ENCODE assay signal across 20 mouse cellular contexts in genomic region chr4:134928464-134928836, GRCm38 (mm10). TPM values are rescaled to one million over a fixed set of nuclear protein-coding genes. Genes with fewer than 3 reads are reported as not detected.
DNase-seq lines count a peak whose midpoint lies in the region; ATAC-seq and TF ChIP-seq lines count a peak whose summit lies in the region.
"Had no signal": no experiment of that assay in that cellular context is flagged by ENCODE, and none has a peak within 500 bp of the region (broad histone marks: within the 10 kb centered on the region; RNA-seq: fewer than 3 reads in every experiment).

No protein-coding gene starts in this region.

- no peak for TF ChIP-seq POLR2A in heart, adult 2 months (IDR thresholded peaks at IDR 0.05; ENCODE audit: insufficient read depth, low read depth, low read length)
- 0 out of 2 replicates have a peak, but pooled peaks have one; percentile 2 for TF ChIP-seq POLR2A in CH12.LX (IDR thresholded peaks at IDR 0.05; ENCODE audit: low read depth, low read length)

- no peak for DNase-seq in heart, adult 2 months
- DNase-seq in heart, postnatal 14 days: no peak
- DNase-seq in CH12.LX (ENCODE audit: extremely low read depth): no peak
- DNase-seq in liver, postnatal 0 days: no peak
- DNase-seq in layer of hippocampus, postnatal 10 days (ENCODE audit: low spot score in 2 of 2): no peak
- DNase-seq in forebrain, embryonic 11.5 days (ENCODE audit: low spot score): no peak
- no peak for DNase-seq in thymus, postnatal 0 days (ENCODE audit: low spot score)
- DNase-seq: adrenal gland, postnatal 14 days; cerebellum, adult 18-20 months; cerebellum, adult 9-11 months; gastrocnemius, postnatal 14 days had no signal

- TF ChIP-seq EP300 in heart, adult 2 months (IDR thresholded peaks at IDR 0.05; ENCODE audit: insufficient read depth, low read depth, low read length): 0 out of 2 replicates have a peak, but pooled peaks have one; percentile 6
- no peak for TF ChIP-seq EP300 in CH12.LX (IDR thresholded peaks at IDR 0.05; ENCODE audit: low read length)
- no peak for TF ChIP-seq EP300 in liver, postnatal 0 days (IDR thresholded peaks at IDR 0.05; ENCODE audit: low read depth)

- peaks cover 42% of the 10 kb centered on the region for H3K36me3 ChIP-seq in heart, adult 2 months (ENCODE audit: control insufficient read depth, insufficient read depth, low read length)
- H3K36me3 ChIP-seq in CH12.LX (replicated peaks in 1 of 2; ENCODE audit: control insufficient read depth in 1 of 2, insufficient read depth in 1 of 2, low read length in 1 of 2): peaks cover 49 to 69% of the 10 kb centered on the region in 2 experiments
- H3K36me3 ChIP-seq in liver, embryonic 12.5 days: peaks cover 75% of the 10 kb centered on the region
- H3K36me3 ChIP-seq in liver, postnatal 0 days (replicated peaks; ENCODE audit: insufficient read depth, low read length): peaks cover 60% of the 10 kb centered on the region
- H3K36me3 ChIP-seq in forebrain, embryonic 11.5 days (ENCODE audit: control insufficient read depth, insufficient read depth, low read length): peaks cover 11% of the 10 kb centered on the region

- dilution Hi-C loops in CH12.LX (cut with MboI; ENCODE audit: extremely low pct_ligation_motif_present, extremely low pct_unique_long_range_greater_than_20kb, low sequenced_read_pairs): no loop called here

- no peak overlapping the region for H3K27ac ChIP-seq in heart, adult 2 months
- H3K27ac ChIP-seq in CH12.LX (ENCODE audit: insufficient read depth, low read depth): no peak overlapping the region
- peak overlapping the region; percentile 23; the same call in 1 of the 2 replicates for H3K27ac ChIP-seq in liver, embryonic 12.5 days
- H3K27ac ChIP-seq in liver, postnatal 0 days (ENCODE audit: low read depth): peak overlapping the region; percentile 52; the same call in 1 of the 2 replicates
- H3K27ac ChIP-seq in forebrain, embryonic 11.5 days (ENCODE audit: low read depth, low read length): no peak overlapping the region
- H3K27ac ChIP-seq: embryonic facial prominence, embryonic 10.5 days; forebrain, embryonic 12.5 days; heart, embryonic 15.5 days; hindbrain, embryonic 15.5 days had no signal

- no peak overlapping the region for H3K4me2 ChIP-seq in CH12.LX (ENCODE audit: insufficient read depth, low read depth, poor library complexity, severe bottlenecking)
- H3K4me2 ChIP-seq in liver, embryonic 12.5 days: 0 out of 2 replicates have a peak overlapping the region, but pooled peaks have one; percentile 3
- H3K4me2 ChIP-seq in liver, postnatal 0 days (ENCODE audit: low read depth, low read length): no peak overlapping the region
- H3K4me2 ChIP-seq in forebrain, embryonic 11.5 days (ENCODE audit: low read depth, low read length, severe bottlenecking): no peak overlapping the region
- H3K4me2 ChIP-seq: forebrain, embryonic 12.5 days; heart, embryonic 15.5 days; hindbrain, embryonic 15.5 days had no signal

- peaks cover 3% of the 10 kb centered on the region for H3K4me1 ChIP-seq in heart, adult 2 months (ENCODE audit: control insufficient read depth, insufficient read depth, low read length)
- H3K4me1 ChIP-seq in CH12.LX (ENCODE audit: control insufficient read depth in 1 of 2, insufficient read depth in 2 of 2): peaks cover 2 to 42% of the 10 kb centered on the region in 2 experiments; a peak in 3 of 4 replicates
- peaks cover 62% of the 10 kb centered on the region for H3K4me1 ChIP-seq in liver, embryonic 12.5 days
- peaks cover 33% of the 10 kb centered on the region for H3K4me1 ChIP-seq in liver, postnatal 0 days (ENCODE audit: insufficient read depth)
- H3K4me1 ChIP-seq in forebrain, embryonic 11.5 days (replicated peaks; ENCODE audit: control insufficient read depth, insufficient read depth, low read length): peaks cover 12% of the 10 kb centered on the region

- no peaks in the 10 kb centered on the region for H3K9me3 ChIP-seq in CH12.LX (replicated peaks; ENCODE audit: low read length)
- no peaks in the 10 kb centered on the region for H3K9me3 ChIP-seq in liver, embryonic 12.5 days (replicated peaks)
- no peaks in the 10 kb centered on the region for H3K9me3 ChIP-seq in liver, postnatal 0 days (ENCODE audit: low read length)
- H3K9me3 ChIP-seq in forebrain, embryonic 11.5 days (ENCODE audit: control insufficient read depth, low read length): no peaks in the 10 kb centered on the region
- H3K9me3 ChIP-seq: embryonic facial prominence, embryonic 10.5 days; forebrain, embryonic 12.5 days; G1E; heart, embryonic 15.5 days; hindbrain, embryonic 15.5 days had no signal

- H3K4me3 ChIP-seq in heart, adult 2 months: no peak overlapping the region
- H3K4me3 ChIP-seq in CH12.LX (replicated peaks in 1 of 3; ENCODE audit: low read depth in 2 of 3, low read length in 2 of 3, poor library complexity in 1 of 3): no peak overlapping the region
- H3K4me3 ChIP-seq in liver, embryonic 12.5 days: no peak overlapping the region
- H3K4me3 ChIP-seq in liver, postnatal 0 days (ENCODE audit: low read depth, low read length): no peak overlapping the region
- no peak overlapping the region for H3K4me3 ChIP-seq in forebrain, embryonic 11.5 days (ENCODE audit: low read depth, low read length)
- H3K4me3 ChIP-seq: embryonic facial prominence, embryonic 10.5 days; forebrain, embryonic 12.5 days; heart, embryonic 15.5 days; hindbrain, embryonic 15.5 days had no signal

- TF ChIP-seq RAD21 in CH12.LX (IDR thresholded peaks at IDR 0.05; ENCODE audit: low read depth, low read length): no peak

- H3K27me3 ChIP-seq in heart, adult 2 months (ENCODE audit: control insufficient read depth, insufficient read depth, low read length): no peaks in the 10 kb centered on the region
- H3K27me3 ChIP-seq in CH12.LX (replicated peaks): no peaks in the 10 kb centered on the region
- no peaks in the 10 kb centered on the region for H3K27me3 ChIP-seq in liver, embryonic 12.5 days (replicated peaks)
- H3K27me3 ChIP-seq in liver, postnatal 0 days (ENCODE audit: insufficient read depth, low read length): no peaks in the 10 kb centered on the region
- H3K27me3 ChIP-seq in forebrain, embryonic 11.5 days (ENCODE audit: control insufficient read depth, insufficient read depth, low read length): no peaks in the 10 kb centered on the region
- H3K27me3 ChIP-seq: forebrain, embryonic 12.5 days; heart, embryonic 15.5 days; hindbrain, embryonic 15.5 days had no signal

- in situ Hi-C loops in CH12.LX (cut with MboI; ENCODE audit: low pct_ligation_motif_present, low pct_unique_long_range_greater_than_20kb, low sequenced_read_pairs): no loop called here

- no peak for ATAC-seq in liver, embryonic 12.5 days
- no peak for ATAC-seq in liver, postnatal 0 days
- ATAC-seq in forebrain, embryonic 11.5 days (replicated peaks; ENCODE audit: low FRiP score): no peak
- ATAC-seq: forebrain, embryonic 16.5 days; inflammation-experienced regulatory T-cells, adult 6 months; intestine, postnatal 0 days had no signal

- 77% methylated on average over 1 of the region's 1 CpGs for WGBS in heart, adult 2 months
- WGBS in liver, embryonic 12.5 days (ENCODE audit: insufficient replicate concordance): 82% methylated on average over 1 of the region's 1 CpGs
- 80% methylated on average over 1 of the region's 1 CpGs for WGBS in liver, postnatal 0 days (ENCODE audit: insufficient replicate concordance)
- 83% methylated on average over 1 of the region's 1 CpGs for WGBS in forebrain, embryonic 11.5 days

- H3K79me2 ChIP-seq in heart, adult 2 months (replicated peaks; ENCODE audit: control insufficient read depth, insufficient read depth, low read length): peaks cover 6% of the 10 kb centered on the region
- peaks cover 41% of the 10 kb centered on the region for H3K79me2 ChIP-seq in CH12.LX (replicated peaks; ENCODE audit: control insufficient read depth, extremely low read depth, insufficient read depth, poor library complexity, severe bottlenecking)

- intact Hi-C loops in heart, adult 2 months (cut with DNase I): loop anchor here (10.0 kb wide), 3 partner anchors 336 to 1356 kb away; partner anchors contain the start of genes Pdik1l and Zfp46
- intact Hi-C loops in heart, postnatal 14 days (cut with DNase I): no loop called here

- TF ChIP-seq CTCF in heart, adult 2 months (IDR thresholded peaks at IDR 0.05): no peak
- no peak for TF ChIP-seq CTCF in CH12.LX (conservative IDR thresholded peaks at IDR 0.05 in 1 of 2, IDR thresholded peaks at IDR 0.05 in 1 of 2; ENCODE audit: low read depth in 2 of 2, low read length in 2 of 2)
- no peak for TF ChIP-seq CTCF in liver, postnatal 0 days (IDR thresholded peaks at IDR 0.05; ENCODE audit: low read depth)

- H3K9ac ChIP-seq in heart, adult 2 months (ENCODE audit: low read depth, low read length): no peak overlapping the region
- H3K9ac ChIP-seq in CH12.LX (ENCODE audit: insufficient read depth, low read depth): no peak overlapping the region
- no peak overlapping the region for H3K9ac ChIP-seq in liver, embryonic 12.5 days
- no peak overlapping the region for H3K9ac ChIP-seq in liver, postnatal 0 days (replicated peaks)
- H3K9ac ChIP-seq in forebrain, embryonic 11.5 days (ENCODE audit: low read length): no peak overlapping the region
- H3K9ac ChIP-seq: forebrain, embryonic 12.5 days; heart, embryonic 15.5 days; hindbrain, embryonic 15.5 days had no signal

RNA-seq across cellular contexts. Expression of gene Syf2, which starts 2.2 kb away (rescaled TPM):
- 10 to 100 TPM; 48.7 to 61.1 TPM for total RNA-seq in heart, adult 2 months (2021)
- 24.9 and 34.1 TPM in 2 replicates for polyA plus RNA-seq in heart, adult 2 months (2012; rRNA removed)
- total RNA-seq in heart, postnatal 14 days (2021): 10 to 100 TPM; 45.1 to 48.7 TPM
- total RNA-seq in CH12.LX (2012; rRNA removed) (59.2 and 63.5 TPM in 2 replicates), CH12.LX (2014; rRNA removed) (77.1 and 93.8 TPM in 2 replicates)
- polyA plus RNA-seq in CH12.LX (2012; ENCODE audit: insufficient read length, low read depth): 76.1 and 89.0 TPM in 2 replicates
- 70.8 and 72.8 TPM in 2 replicates for polyA plus RNA-seq in liver, embryonic 12.5 days (2016; fragmentation: Nextera tagmentation; extraction: Ambion mirVana)
- 46.9 and 52.9 TPM in 2 replicates for polyA plus RNA-seq in liver, postnatal 0 days (2015; fragmentation: Nextera tagmentation; extraction: Ambion mirVana)
- 10 to 100 TPM; 42.1 to 45.0 TPM for total RNA-seq in layer of hippocampus, postnatal 10 days (2021)
- polyA plus RNA-seq in forebrain, embryonic 11.5 days (2014; fragmentation: Nextera tagmentation; extraction: Ambion mirVana): 59.0 and 66.7 TPM in 2 replicates
- polyA plus RNA-seq in thymus, postnatal 0 days (2015; fragmentation: Nextera tagmentation; extraction: Ambion mirVana): 171 and 176 TPM in 2 replicates

RNA-seq across cellular contexts. Expression of gene Rsrp1, which starts 5.1 kb away (rescaled TPM):
- 100 to 1,000 TPM; 137 to 175 TPM for total RNA-seq in heart, adult 2 months (2021)
- polyA plus RNA-seq in heart, adult 2 months (2012; rRNA removed): 192 TPM in 2 replicates
- total RNA-seq in heart, postnatal 14 days (2021): 100 to 1,000 TPM; 226 to 260 TPM
- 61.3 and 71.9 TPM in 2 replicates for total RNA-seq in CH12.LX (2012; rRNA removed)
- 51.2 and 62.7 TPM in 2 replicates for total RNA-seq in CH12.LX (2014; rRNA removed)
- 69.4 and 86.8 TPM in 2 replicates for polyA plus RNA-seq in CH12.LX (2012; ENCODE audit: insufficient read length, low read depth)
- 310 and 322 TPM in 2 replicates for polyA plus RNA-seq in liver, embryonic 12.5 days (2016; fragmentation: Nextera tagmentation; extraction: Ambion mirVana)
- 185 and 225 TPM in 2 replicates for polyA plus RNA-seq in liver, postnatal 0 days (2015; fragmentation: Nextera tagmentation; extraction: Ambion mirVana)
- 100 to 1,000 TPM; 245 to 279 TPM for total RNA-seq in layer of hippocampus, postnatal 10 days (2021)
- 332 and 356 TPM in 2 replicates for polyA plus RNA-seq in forebrain, embryonic 11.5 days (2014; fragmentation: Nextera tagmentation; extraction: Ambion mirVana)
- polyA plus RNA-seq in thymus, postnatal 0 days (2015; fragmentation: Nextera tagmentation; extraction: Ambion mirVana): 822 and 855 TPM in 2 replicates

RNA-seq across cellular contexts. Expression of gene Tmem50a, which starts 13.6 kb away (rescaled TPM):
- total RNA-seq in heart, adult 2 months (2021): 10 to 100 TPM; 59.3 to 69.2 TPM
- polyA plus RNA-seq in heart, adult 2 months (2012; rRNA removed): 81.8 and 106 TPM in 2 replicates
- total RNA-seq in heart, postnatal 14 days (2021): 10 to 100 TPM; 74.2 to 75.7 TPM
- total RNA-seq in CH12.LX (2012; rRNA removed) (84.8 and 95.8 TPM in 2 replicates), CH12.LX (2014; rRNA removed) (131 and 132 TPM in 2 replicates)
- 114 and 133 TPM in 2 replicates for polyA plus RNA-seq in CH12.LX (2012; ENCODE audit: insufficient read length, low read depth)
- polyA plus RNA-seq in liver, embryonic 12.5 days (2016; fragmentation: Nextera tagmentation; extraction: Ambion mirVana): 94.2 and 94.9 TPM in 2 replicates
- 87.6 and 88.5 TPM in 2 replicates for polyA plus RNA-seq in liver, postnatal 0 days (2015; fragmentation: Nextera tagmentation; extraction: Ambion mirVana)
- 100 to 1,000 TPM; 116 to 123 TPM for total RNA-seq in layer of hippocampus, postnatal 10 days (2021)
- polyA plus RNA-seq in forebrain, embryonic 11.5 days (2014; fragmentation: Nextera tagmentation; extraction: Ambion mirVana): 114 and 117 TPM in 2 replicates
- 247 and 304 TPM in 2 replicates for polyA plus RNA-seq in thymus, postnatal 0 days (2015; fragmentation: Nextera tagmentation; extraction: Ambion mirVana)

Comparison
In these comparisons a context has a peak if more than half of its experiments do, and no peak if none do; other contexts are left out.
1. H3K27ac ChIP-seq: peak in liver, embryonic 12.5 days (single experiment) and liver, postnatal 0 days (single experiment); none in heart, adult 2 months (single experiment), CH12.LX (single experiment) and forebrain, embryonic 11.5 days (single experiment).